Mouse (Mus musculus) forebrain, embryonic 13.5 days (tissue): ENCODE data around the gene Prpf18. TPM values are rescaled to one million over a fixed set of nuclear protein-coding genes. Genes with fewer than 3 reads are reported as not detected.
A peak's percentile ranks its signal among the peaks of the same experiment; 100 is the strongest.

Experiments
- ATAC-seq: fragments of 200-750 bp; cut with Nextera tagmentation; 2 replicates; pipeline ENCODE4 v1.8.0; 2017
- H3K27ac ChIP-seq: fragments of 300-500 bp; sonication (generic); 2 replicates; pipeline ENCODE4 v1.5.1; 2015; ENCODE audit warnings: inconsistent platforms, mild to moderate bottlenecking, moderate library complexity
- H3K27me3 ChIP-seq: fragments of 300-500 bp; sonication (generic); 2 replicates; pipeline ENCODE4 v1.6.1; 2015; ENCODE audit warnings: mild to moderate bottlenecking, inconsistent platforms
- H3K36me3 ChIP-seq: fragments of 300-500 bp; sonication (generic); 2 replicates; pipeline ENCODE4 v1.6.1; 2015; ENCODE audit warnings: mild to moderate bottlenecking, inconsistent platforms; ENCODE audit not compliant: poor library complexity, severe bottlenecking
- H3K4me1 ChIP-seq: fragments of 300-500 bp; sonication (generic); 2 replicates; pipeline ENCODE4 v1.6.1; 2015; ENCODE audit warnings: inconsistent platforms
- H3K4me2 ChIP-seq: fragments of 300-500 bp; sonication (generic); 2 replicates; pipeline ENCODE4 v1.6.1; 2015; ENCODE audit warnings: inconsistent platforms, mild to moderate bottlenecking, moderate library complexity
- H3K4me3 ChIP-seq: fragments of 300-500 bp; sonication (generic); 2 replicates; pipeline ENCODE4 v1.5.1; 2015; ENCODE audit warnings: mild to moderate bottlenecking, inconsistent platforms
- H3K9ac ChIP-seq: fragments of 300-500 bp; sonication (generic); 2 replicates; pipeline ENCODE4 v1.6.1; 2015; ENCODE audit warnings: mild to moderate bottlenecking, inconsistent platforms
- H3K9me3 ChIP-seq: fragments of 300-500 bp; sonication (generic); replicated peaks from 2 replicates; pipeline ENCODE4 v1.6.1; 2016; ENCODE audit warnings: inconsistent platforms
- WGBS: fragments of 180-500 bp; shearing (Covaris S2); methylation state at CpG from one replicate; pipeline ENCODE4 v1.1.7; 2015; 5-methylcytosine and 5-hydroxymethylcytosine counted together
- polyA plus RNA-seq: library from polyadenylated mRNA; unstranded; fragments of >200 nt; fragmentation: Nextera tagmentation; extraction: Ambion mirVana; gene quantifications from 2 replicates; pipeline ENCODE4 v1.2.1, GENCODE M21; 2015

Prpf18 gene
- 52.6 and 52.9 TPM in 2 replicates for polyA plus RNA-seq

- peak within 1 kb of the TSS; percentile 99 for H3K4me3 ChIP-seq
Measured at GRCm38 (mm10) chr2:4651500-4652285, at the start of gene Prpf18. Gene Prpf18, minus strand, starts transcription at chr2:4652113.

GRCm38 (mm10) chr2:4679886-4680285, 28.0 kb upstream of the Prpf18 start:
- Histone ChIP-seq H3K4me2 (no peak overlapping the region), H3K36me3 (no peaks in the 10 kb centered on the region), H3K9ac (no peak overlapping the region), H3K27ac (no peak overlapping the region), H3K4me3 (no peak overlapping the region), H3K9me3 (no peaks in the 10 kb centered on the region), H3K27me3 (no peaks in the 10 kb centered on the region), H3K4me1 (no peaks in the 10 kb centered on the region)
- no peak for ATAC-seq
- WGBS, result 88% methylated on average over 3 of the region's 3 CpGs

More at GRCm38 (mm10) chr2:4651500-4652285, at the start of gene Prpf18:
- H3K9me3 ChIP-seq, result no peaks in the 10 kb centered on the region
- peak within 1 kb of the TSS; percentile 65 for H3K4me2 ChIP-seq
- peak within 1 kb of the TSS; percentile 63; the same call in 1 of the 2 replicates for H3K27ac ChIP-seq
- no peaks in the 10 kb centered on the region for H3K27me3 ChIP-seq
- H3K9ac ChIP-seq, result peak within 1 kb of the TSS; percentile 96
- WGBS, result 2% methylated on average over 40 of the region's 40 CpGs
- ATAC-seq, result peak; percentile 90
- H3K4me1 ChIP-seq, result peaks cover 18% of the 10 kb centered on the region
- peaks cover 14% of the 10 kb centered on the region for H3K36me3 ChIP-seq

GRCm38 (mm10) chr2:4671636-4672035, 19.7 kb upstream of the Prpf18 start:
- no peaks in the 10 kb centered on the region for H3K36me3 ChIP-seq
- WGBS, result 87% methylated on average over 8 of the region's 8 CpGs

GRCm38 (mm10) chr2:4669701-4670100, 17.8 kb upstream of the Prpf18 start:
- H3K4me1 ChIP-seq, result no peaks in the 10 kb centered on the region
- no peaks in the 10 kb centered on the region for H3K36me3 ChIP-seq
- no peak overlapping the region for H3K4me2 ChIP-seq
- no peaks in the 10 kb centered on the region for H3K27me3 ChIP-seq
- H3K9me3 ChIP-seq, result no peaks in the 10 kb centered on the region
- no peak overlapping the region for H3K27ac ChIP-seq
- WGBS, result 93% methylated on average over 8 of the region's 8 CpGs
- no peak overlapping the region for H3K9ac ChIP-seq
- no peak for ATAC-seq
- H3K4me3 ChIP-seq, result no peak overlapping the region

More at GRCm38 (mm10) chr2:4671636-4672035, 19.7 kb upstream of the Prpf18 start:
- H3K4me1 ChIP-seq, result no peaks in the 10 kb centered on the region
- no peak overlapping the region for H3K27ac ChIP-seq
- no peaks in the 10 kb centered on the region for H3K9me3 ChIP-seq
- no peak overlapping the region for H3K4me2 ChIP-seq
- no peaks in the 10 kb centered on the region for H3K27me3 ChIP-seq
- H3K9ac ChIP-seq, result no peak overlapping the region
- no peak overlapping the region for H3K4me3 ChIP-seq
- ATAC-seq, result no peak

- Histone ChIP-seq H3K36me3 (no peaks in the 10 kb centered on the region), H3K27ac (no peak overlapping the region), H3K9ac (no peak overlapping the region), H3K27me3 (no peaks in the 10 kb centered on the region), H3K9me3 (no peaks in the 10 kb centered on the region), H3K4me1 (no peaks in the 10 kb centered on the region), H3K4me3 (no peak overlapping the region), H3K4me2 (no peak overlapping the region)
- ATAC-seq, result no peak
- 65% methylated on average over 2 of the region's 2 CpGs for WGBS
Measured at GRCm38 (mm10) chr2:4668626-4669025, 16.7 kb upstream of the Prpf18 start.

GRCm38 (mm10) chr2:4660677-4661076, 8.8 kb upstream of the Prpf18 start:
- no peak overlapping the region for H3K9ac ChIP-seq
- H3K36me3 ChIP-seq, result no peaks in the 10 kb centered on the region
- no peak for ATAC-seq
- no peak overlapping the region for H3K4me2 ChIP-seq
- WGBS, result 92% methylated on average over 2 of the region's 2 CpGs
- H3K27ac ChIP-seq, result no peak overlapping the region
- H3K27me3 ChIP-seq, result no peaks in the 10 kb centered on the region
- no peaks in the 10 kb centered on the region for H3K9me3 ChIP-seq
- H3K4me1 ChIP-seq, result no peaks in the 10 kb centered on the region
- no peak overlapping the region for H3K4me3 ChIP-seq

GRCm38 (mm10) chr2:4649646-4650045, 2.3 kb downstream of the Prpf18 start:
- H3K9me3 ChIP-seq, result no peaks in the 10 kb centered on the region
- H3K4me1 ChIP-seq, result peaks cover 18% of the 10 kb centered on the region
- H3K27ac ChIP-seq, result no peak overlapping the region
- no peak overlapping the region for H3K9ac ChIP-seq
- ATAC-seq, result no peak
- 97% methylated on average over 2 of the region's 2 CpGs for WGBS
- H3K4me3 ChIP-seq, result no peak overlapping the region
- 0 out of 2 replicates have a peak overlapping the region, but pooled peaks have one; percentile 30 for H3K4me2 ChIP-seq
- peaks cover 33% of the 10 kb centered on the region for H3K36me3 ChIP-seq
- no peaks in the 10 kb centered on the region for H3K27me3 ChIP-seq

GRCm38 (mm10) chr2:4648094-4648493, 3.8 kb downstream of the Prpf18 start:
- WGBS, result 95% methylated on average over 4 of the region's 4 CpGs
- H3K27ac ChIP-seq, result no peak overlapping the region

GRCm38 (mm10) chr2:4645066-4645465, 6.8 kb downstream of the Prpf18 start:
- no peaks in the 10 kb centered on the region for H3K27me3 ChIP-seq
- WGBS, result 82% methylated on average over 4 of the region's 4 CpGs
- no peak overlapping the region for H3K4me3 ChIP-seq
- no peak overlapping the region for H3K4me2 ChIP-seq
- H3K36me3 ChIP-seq, result peaks cover 64% of the 10 kb centered on the region
- H3K27ac ChIP-seq, result no peak overlapping the region
- ATAC-seq, result no peak
- peaks cover 6% of the 10 kb centered on the region for H3K4me1 ChIP-seq
- H3K9ac ChIP-seq, result no peak overlapping the region
- no peaks in the 10 kb centered on the region for H3K9me3 ChIP-seq

More at GRCm38 (mm10) chr2:4648094-4648493, 3.8 kb downstream of the Prpf18 start:
- Histone ChIP-seq H3K9ac (no peak overlapping the region), H3K4me3 (no peak overlapping the region), H3K4me2 (no peak overlapping the region), H3K4me1 (peaks cover 18% of the 10 kb centered on the region), H3K27me3 (no peaks in the 10 kb centered on the region), H3K36me3 (peaks cover 42% of the 10 kb centered on the region), H3K9me3 (no peaks in the 10 kb centered on the region)
- ATAC-seq, result no peak

GRCm38 (mm10) chr2:4638189-4638588, 13.7 kb downstream of the Prpf18 start:
- 89% methylated on average over 3 of the region's 3 CpGs for WGBS

GRCm38 (mm10) chr2:4636656-4637055, 15.3 kb downstream of the Prpf18 start:
- WGBS, result 89% methylated on average over 7 of the region's 7 CpGs
- Histone ChIP-seq H3K4me1 (no peaks in the 10 kb centered on the region), H3K9me3 (no peaks in the 10 kb centered on the region), H3K4me3 (no peak overlapping the region), H3K27ac (no peak overlapping the region), H3K27me3 (no peaks in the 10 kb centered on the region), H3K36me3 (peaks cover 83% of the 10 kb centered on the region), H3K4me2 (no peak overlapping the region), H3K9ac (no peak overlapping the region)
- no peak for ATAC-seq

More at GRCm38 (mm10) chr2:4638189-4638588, 13.7 kb downstream of the Prpf18 start:
- no peaks in the 10 kb centered on the region for H3K27me3 ChIP-seq
- no peak for ATAC-seq
- no peaks in the 10 kb centered on the region for H3K9me3 ChIP-seq
- no peak overlapping the region for H3K9ac ChIP-seq
- no peak overlapping the region for H3K4me2 ChIP-seq
- no peak overlapping the region for H3K4me3 ChIP-seq
- peaks cover 86% of the 10 kb centered on the region for H3K36me3 ChIP-seq
- H3K27ac ChIP-seq, result no peak overlapping the region
- H3K4me1 ChIP-seq, result no peaks in the 10 kb centered on the region

- Histone ChIP-seq H3K4me2 (no peak overlapping the region), H3K4me3 (no peak overlapping the region), H3K36me3 (peaks cover 82% of the 10 kb centered on the region), H3K27me3 (no peaks in the 10 kb centered on the region), H3K27ac (no peak overlapping the region), H3K9ac (no peak overlapping the region), H3K9me3 (no peaks in the 10 kb centered on the region), H3K4me1 (no peaks in the 10 kb centered on the region)
- WGBS, result 89% methylated on average over 8 of the region's 8 CpGs
- ATAC-seq, result no peak
Measured at GRCm38 (mm10) chr2:4635804-4636203, 16.1 kb downstream of the Prpf18 start.
